Mouse (Mus musculus): Measurements from ENCODE around the gene Srsf6. TPM values are rescaled to one million over a fixed set of nuclear protein-coding genes. Genes with fewer than 3 reads are reported as not detected.
"Not testable (repeated sequence)": the region's sequence is repeated elsewhere in the genome, so short reads cannot be mapped to it uniquely, and the experiment has no call there.

Gene Srsf6
- total RNA-seq (2021), result 181 and 186 TPM in 2 replicates
- long read RNA-seq, experiment 1, transcript Srsf6-203 (6 exons, 3,527 nt), result major isoform, 162 of 180 reads
- long read RNA-seq, experiment 1, partial matches to known transcripts, result 12 of 180 reads
- long read RNA-seq, experiment 1, other reads (novel, unspliced or antisense), result 4 of 180 reads
- long read RNA-seq, experiment 2, transcript Srsf6-203 (6 exons, 3,527 nt), result major isoform, 107 of 121 reads
- long read RNA-seq, experiment 2, partial matches to known transcripts, result 10 of 121 reads
- long read RNA-seq, experiment 2, other reads (novel, unspliced or antisense), result 1 of 121 reads

DNA sequence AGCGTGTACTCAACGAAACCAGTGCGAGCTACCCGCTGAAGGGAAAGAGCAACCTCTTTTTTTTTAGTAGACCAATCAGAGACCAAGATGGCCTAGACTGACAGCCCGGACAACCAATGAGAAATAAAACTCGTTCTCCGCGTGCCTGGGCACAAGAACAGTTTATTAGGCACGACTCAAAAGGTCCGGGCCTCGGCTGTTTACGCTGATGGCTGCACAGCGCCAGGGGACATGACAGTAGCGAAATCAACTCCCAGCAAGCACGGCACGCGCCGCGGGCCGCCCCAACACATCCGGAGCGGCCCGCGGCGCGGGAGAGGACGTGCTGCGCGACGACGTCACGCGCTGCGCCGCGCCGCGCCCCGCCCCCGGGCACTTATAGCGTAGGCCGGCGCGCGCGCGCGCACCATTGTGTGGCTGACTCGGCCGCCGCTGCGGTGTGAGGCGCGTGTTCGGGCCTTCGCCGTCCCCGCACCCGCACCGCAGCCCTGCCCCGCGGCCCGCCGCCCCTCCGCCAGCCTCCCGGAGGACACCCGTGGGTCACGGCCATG is at the start of gene Srsf6:
Srsf6 (plus strand) TSS at position 406 of the 551 bp plus-strand sequence.
- DNase-seq, result peak; percentile 94

DNA sequence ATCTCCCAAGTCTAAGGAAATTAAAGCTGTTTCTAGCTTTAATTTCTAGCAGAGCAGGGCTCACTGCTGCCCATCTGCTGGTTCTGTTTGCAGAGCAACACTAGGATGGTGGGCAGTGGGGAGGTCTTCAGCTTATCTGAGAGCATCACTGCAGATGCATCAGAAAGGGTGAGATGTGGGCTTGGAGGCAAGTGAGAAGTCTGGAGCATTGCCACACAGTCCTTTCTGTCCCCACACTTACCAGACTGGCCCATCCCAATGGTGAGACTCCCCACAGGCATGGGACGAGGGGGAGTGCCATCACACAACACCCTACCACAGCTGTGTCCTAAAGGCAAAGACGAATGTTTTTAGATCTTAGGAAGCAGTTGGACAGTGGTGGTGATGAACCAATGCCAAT is 47.2 kb upstream of the Srsf6 start:
- DNase-seq, result no peak

DNA sequence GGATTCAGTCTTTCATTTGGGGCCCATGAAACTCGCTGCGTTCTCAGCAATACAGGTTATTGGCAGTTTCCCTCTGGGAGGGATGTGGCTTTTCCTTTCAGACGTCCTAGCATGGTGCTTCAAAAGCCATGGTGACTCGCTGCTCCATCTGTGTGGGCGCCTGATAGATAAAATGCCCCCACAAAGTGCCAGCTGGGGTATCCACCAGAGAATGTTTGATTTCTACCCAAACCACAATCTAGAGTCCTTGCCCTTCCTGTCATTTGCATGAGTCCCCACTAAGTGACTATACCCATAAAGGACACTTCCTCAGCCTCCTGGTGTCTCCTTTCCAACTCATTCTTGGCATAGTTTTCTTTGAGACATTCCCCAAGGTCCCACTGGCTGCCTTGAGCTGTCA is 44.2 kb upstream of the Srsf6 start:
- DNase-seq, result no peak

DNA sequence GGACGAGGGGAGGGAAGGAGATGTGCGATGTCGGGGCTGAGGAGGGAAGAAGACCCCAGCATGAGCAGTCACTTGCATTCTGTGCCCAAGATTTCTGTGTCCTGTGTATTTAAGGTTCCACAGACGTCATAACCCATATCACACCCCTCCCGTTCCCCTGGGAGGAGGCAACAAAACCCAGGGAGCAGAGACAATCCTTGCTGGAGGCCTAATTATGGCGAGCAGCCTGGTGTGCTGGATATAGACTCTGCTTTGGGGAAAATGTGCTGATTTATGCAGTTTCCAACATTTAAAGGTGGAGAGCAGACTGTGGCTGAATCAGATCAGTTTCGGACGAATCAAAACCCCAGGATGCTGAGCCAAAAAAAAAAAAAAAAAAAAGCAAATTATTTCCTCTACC is 42.7 kb upstream of the Srsf6 start:
- DNase-seq, result no peak

DNA sequence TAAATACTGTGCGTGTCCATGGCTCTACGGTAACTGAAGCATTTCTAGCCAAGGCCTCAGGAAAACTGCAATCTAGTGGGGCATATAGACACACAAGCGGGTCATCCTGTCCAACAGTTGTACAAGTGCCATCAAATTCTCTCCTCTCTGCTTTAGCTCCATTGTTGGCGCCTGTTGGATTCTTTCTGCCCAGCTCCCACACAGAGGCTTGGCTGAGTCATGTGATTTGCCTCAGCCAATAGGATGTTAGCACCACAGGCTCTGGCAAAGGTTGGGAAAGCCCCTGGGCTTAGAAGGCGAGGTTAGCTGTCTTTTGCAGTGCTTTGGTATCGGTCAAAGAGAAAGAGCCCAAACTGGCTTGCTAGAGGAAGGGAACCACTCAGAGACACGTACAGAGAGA is 42.1 kb upstream of the Srsf6 start:
- DNase-seq, result no peak

DNA sequence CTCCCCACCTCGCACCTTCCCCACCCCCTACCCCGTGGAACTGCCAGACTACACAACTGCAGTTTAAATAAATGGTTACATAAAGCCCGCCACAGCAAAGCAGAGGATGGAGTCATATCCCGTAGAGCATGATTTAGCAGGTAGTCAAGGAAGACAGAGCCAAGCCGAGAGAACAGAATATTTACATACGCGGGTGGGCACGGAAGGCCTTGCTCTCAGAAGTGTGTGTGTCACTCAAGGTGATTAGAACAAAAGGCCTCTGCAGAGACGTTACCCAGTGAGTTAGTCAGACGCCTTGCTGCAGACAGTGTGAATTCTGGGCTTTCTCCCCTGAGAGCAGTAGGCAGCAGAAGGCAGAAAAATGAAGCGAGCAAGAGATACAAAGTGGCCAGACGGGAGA is 41.6 kb upstream of the Srsf6 start:
- DNase-seq, result no peak

DNA sequence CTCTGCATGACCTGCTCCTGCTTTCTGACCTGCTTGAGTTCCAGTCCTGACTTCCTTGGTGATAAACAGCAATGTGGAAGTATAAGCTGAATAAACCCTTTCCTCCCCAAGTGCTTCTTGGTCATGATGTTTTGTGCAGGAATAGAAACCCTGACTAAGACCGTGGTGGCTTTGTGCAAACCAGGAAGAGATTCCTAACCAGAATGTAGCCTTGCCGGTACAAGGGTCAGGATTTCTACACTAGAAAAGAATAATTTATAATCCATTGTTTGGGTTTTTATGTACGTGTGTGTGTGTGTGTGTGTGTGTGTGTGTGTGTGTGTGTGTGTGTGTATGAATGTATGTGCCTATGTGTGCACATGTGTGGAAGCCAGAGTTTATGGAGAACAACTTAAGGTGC is 38.3 kb upstream of the Srsf6 start:
- DNase-seq, result not testable (repeated sequence)

DNA sequence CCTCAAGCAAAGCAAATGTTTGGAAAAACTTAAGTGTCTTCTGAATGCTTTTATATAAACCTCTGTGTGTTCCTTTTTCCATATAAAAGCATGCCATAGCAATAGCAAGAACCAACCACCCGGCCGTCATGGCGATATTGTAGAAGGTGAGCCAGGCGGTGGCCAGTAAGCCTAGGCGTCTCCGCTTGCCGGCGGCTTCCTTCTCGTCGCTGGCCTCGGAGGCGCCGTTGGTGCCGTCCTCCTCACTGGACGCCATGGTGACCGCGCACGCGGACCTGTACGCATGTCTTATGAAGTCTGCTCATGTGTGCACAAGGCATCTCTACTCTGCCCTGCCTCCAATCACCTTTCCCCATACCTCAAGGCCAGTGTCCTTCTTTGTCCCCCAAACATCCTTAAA is 32.1 kb upstream of the Srsf6 start:
- not testable (repeated sequence) for DNase-seq

DNA sequence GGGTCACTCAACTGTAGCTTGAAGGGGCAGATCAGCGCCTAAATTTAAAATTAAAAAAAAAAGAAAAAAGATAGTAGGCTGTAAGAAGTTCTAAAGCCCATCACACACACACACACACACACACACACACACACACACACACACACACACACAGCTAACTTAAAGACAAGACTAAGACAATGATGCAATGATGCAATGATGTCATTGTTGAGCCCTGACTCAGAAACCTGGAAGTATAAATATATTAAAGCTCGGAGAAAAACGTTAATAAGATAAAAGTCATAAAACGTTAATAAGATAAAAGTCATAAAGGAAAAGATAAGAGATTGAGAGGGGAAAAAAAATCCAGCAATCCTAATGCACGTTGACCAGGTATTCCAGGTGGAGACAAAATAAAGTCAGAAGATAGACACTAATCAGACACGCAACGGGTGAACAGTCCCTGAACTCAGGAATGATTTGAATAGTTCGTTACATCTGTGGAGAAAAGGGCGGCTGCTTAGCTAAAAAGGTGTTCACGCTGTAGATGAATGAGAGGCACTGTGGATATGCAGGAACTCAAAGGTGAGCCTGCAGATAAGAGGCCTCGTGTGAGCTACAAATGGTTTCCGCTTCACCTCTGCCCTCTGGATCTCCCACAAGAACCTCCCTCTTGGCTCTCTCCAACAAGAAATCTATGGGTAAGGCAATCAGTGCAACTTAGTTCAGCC is 31.3 kb upstream of the Srsf6 start:
- no peak for DNase-seq

DNA sequence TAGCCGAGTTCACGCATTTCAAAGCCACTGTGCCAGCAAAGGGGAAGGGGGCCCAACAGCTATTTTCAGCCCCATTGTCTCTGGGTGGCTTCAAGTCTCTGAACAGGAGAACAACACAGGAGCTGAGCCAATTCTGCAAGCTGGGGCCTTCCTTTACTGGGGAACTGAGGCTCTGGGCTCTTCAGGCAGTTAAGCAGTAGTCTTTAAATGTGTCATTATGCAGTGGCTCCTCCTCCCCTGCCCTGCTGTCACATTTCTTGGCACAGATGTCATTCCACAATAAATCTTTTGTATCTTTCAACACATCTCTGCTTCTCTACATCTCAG is 30.8 kb upstream of the Srsf6 start:
- DNase-seq, result no peak

DNA sequence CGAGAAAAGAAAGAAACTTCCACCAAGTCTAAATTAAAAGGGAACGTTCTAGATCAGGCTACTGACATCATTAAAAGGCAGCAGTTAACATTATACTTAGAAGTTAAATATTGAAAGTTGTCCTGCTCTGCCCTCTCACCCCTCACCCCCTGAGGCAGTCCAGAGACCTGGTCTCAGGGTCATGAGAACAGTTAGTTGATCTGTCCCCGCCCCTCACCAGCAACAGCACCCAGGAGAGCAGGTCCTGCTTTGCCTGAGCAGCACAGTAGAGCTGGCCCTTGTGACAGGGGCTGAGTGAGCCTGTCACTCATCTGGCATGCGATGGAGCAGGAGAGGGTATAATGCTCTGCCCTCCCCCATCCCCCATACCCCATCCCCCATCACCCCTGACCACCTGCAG is 25.4 kb upstream of the Srsf6 start:
- DNase-seq, result no peak

DNA sequence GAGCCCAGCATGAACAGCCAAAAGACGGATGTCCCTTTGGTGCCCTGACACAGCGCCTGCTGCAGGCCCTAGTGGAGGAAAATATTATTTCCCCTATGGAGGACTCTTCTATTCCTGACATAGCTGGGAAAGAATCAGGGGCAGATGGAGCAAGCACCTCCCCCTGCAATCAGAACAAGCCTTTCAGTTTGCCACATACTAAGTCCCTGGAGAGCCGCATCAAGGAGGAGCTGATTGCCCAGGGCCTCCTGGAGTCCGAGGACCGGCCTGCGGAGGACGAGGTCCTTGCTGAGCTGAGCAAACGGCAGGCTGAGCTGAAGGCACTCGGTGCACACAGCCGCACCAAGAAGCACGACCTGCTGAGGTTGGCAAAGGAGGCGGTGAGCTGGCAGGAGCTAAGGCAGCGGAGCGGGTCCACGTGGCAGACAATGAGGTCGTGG is 23.3 kb upstream of the Srsf6 start:
- DNase-seq, result no peak

DNA sequence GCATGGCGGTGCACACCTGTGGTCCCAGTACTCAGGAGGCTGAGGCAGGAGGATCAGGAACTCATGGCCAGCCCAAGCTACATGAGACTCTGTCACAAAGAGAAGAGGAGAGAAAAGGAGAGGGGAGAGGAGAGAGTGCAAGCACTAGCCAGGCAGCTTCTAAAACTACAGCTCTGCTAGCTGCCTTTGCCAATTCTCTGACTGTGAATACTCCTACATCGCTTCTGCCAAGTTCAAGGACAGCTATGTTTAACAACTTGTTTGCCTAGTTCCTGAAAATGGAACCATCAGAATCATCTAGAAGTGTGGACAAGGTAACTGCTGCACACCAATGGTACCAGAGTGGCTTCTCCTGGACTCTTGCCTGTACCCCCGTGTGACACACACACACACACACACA is 17.3 kb upstream of the Srsf6 start:
- no peak for DNase-seq

DNA sequence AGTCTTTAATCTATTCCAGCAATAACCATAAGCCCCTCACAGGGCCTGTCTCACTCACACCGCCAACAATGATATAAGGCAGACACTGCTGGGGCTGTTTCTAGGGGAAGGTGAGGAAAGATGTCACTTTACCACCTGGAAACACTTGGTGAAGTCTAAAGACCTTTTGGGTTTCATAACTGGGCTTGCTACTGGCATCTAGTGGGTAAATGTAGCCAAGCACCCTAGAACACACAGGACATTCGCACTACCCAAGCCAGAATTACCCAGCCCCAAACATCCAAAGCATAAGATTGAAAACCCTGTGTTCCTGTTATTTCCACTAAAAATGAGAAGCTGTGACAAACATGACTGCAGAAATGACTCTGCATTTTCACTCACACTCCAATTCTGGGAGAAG is 16.8 kb upstream of the Srsf6 start:
- no peak for DNase-seq

DNA sequence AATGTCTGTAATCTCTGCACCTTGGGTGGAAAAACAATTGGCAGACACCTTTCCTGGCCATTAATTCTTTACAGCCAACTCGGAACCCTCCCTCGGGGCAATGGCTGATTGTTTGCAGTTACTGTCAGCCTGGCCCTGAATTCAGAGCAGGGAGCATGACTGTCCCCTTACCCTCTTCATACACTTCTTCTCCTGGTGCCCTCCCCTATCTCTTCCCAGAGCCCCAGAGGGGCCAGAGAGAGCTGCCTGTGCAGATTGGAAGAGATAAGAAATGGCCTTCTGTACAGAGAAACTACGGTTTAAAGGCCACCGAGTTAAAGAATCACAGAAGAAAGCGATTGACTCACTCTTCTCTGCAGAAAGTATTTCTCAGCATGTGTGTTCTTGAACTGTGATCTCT is 11.4 kb upstream of the Srsf6 start:
- DNase-seq, result no peak

DNA sequence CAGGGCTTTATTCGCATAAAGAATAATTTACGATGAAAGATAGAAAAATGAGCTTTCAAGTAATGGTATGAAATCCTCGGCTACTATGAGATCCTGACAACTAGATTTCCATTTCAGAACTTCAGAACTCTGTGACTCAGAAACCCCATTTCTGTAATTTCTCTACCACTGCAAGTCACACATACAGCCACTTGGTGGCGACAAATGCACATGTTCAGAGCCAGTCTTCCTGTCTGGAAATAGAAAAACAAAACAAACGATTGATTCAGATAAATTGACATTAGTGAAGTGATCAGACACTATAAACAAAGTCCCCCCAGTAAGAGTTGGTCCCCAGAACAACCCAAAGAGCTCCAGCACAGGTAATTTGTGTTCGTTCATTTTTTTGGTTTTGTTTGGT is 9.1 kb upstream of the Srsf6 start:
- DNase-seq, result peak; percentile 68

DNA sequence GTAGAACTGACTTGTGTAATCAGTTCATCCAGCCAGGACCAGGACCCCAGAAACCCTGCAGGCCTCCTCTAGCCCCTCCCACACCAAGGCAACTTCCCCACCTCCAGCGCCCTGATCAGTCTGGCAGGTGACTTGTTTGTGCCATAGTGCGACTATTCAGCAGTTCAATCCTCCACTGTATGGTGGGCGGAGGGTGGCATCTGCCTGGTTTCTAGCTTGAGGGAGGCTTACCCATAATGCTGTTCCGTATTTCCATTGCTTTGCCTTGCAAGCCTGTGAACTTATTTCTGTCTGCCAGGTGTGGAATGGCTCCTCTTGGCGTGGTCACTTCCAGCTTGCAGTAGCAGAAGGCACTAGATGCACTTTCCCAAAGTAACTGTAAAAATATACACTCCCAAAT is 8.5 kb upstream of the Srsf6 start:
- DNase-seq, result no peak

DNA sequence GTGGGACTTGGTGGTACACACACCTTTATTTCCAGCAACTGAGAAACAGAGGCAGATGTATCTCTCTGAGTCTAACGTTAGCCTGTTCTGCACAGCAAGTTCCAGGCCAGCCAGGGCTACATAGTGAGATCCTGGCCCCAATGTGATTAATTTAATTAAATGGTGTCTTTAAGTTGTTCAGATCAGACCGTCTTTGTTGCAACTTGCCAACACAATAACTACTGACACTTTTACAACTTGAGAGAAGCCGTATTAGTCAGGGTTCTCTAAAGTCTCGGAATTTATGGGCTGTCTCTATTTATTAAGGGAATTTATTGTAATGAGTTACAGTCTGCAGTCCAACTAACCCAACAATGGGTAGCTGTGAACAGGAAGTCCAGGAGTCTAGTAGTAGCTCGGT is 7.2 kb upstream of the Srsf6 start:
- no peak for DNase-seq

DNA sequence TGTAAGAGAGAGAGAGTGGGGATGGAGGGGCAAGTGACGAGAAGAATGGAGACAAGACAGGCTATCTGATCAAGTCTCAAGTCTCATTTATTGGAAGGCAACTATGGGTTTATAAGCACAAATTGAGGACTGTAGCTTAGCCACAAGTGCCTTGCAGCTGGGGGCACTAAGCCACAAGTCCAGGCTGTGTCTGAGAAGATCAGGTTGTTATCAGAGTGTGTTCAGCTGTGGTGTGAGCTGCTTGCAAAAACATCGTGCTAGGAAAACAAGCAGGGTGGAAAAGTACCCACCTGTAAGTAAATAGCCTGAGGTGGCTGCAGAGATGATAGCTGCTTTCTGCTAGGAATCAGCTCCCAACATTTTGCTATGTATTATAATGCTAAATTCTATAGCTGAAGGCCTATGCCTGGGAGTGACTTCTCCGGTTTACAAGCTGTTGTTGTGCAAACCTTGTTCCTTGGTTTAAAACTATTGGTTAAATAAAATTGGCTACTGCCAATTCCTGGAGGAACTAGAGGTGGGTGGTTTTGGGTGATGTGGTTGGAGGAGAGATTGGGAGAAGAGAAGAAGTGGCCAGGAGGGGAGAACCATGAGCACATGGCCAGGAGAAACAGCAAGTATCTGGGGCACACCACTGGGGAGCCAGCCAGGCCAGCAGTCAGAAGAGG is 3.3 kb upstream of the Srsf6 start:
- no peak for DNase-seq

DNA sequence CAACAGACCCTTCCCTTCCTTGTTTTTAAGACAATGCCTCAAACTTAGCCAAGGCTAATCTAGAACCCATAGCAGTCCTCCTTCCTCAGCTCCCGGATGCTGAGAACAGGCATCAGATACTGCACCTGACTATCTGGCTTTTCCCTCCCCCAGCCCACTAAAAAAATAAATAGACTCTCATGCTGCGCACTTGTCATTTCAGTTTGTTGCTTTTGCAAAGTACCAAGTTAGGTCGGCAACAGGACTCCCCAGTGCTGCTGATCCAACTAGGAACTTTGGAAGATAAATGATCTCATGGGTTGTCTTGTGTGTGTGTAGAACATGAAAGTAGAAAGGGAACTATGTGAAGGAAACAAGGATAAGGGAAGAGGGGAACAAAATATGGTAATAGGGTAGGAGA is 1.6 kb upstream of the Srsf6 start:
- DNase-seq, result no peak

DNA sequence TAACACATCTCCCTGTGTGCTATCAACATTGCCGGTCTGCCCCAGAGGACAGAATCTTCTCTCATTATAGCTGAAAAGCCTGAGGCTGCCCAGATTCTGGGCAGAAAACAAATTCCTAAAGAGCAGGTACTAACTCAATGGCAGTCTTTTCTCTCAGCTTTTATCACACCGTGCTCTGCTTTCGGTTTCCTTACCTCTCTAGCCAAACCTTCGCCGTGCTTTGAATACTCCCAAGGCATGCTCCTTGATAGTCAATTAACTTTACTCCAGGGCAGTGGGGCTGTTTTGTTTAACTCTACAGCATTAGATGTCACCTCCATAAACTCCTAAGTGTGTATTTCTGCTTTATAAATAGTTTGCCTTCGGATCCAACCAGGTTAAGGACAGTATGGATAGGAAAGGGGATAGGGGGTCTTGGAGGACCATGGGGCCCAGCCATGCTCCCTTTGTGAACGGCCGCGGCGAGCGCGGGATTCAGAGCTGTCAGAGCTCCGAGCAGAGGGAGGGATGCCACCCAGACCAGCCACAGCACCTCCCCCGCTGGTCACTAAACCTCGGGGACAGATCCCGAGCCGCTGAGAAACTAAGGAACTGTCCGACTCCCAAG is 709 bp upstream of the Srsf6 start:
- no peak for DNase-seq

DNA sequence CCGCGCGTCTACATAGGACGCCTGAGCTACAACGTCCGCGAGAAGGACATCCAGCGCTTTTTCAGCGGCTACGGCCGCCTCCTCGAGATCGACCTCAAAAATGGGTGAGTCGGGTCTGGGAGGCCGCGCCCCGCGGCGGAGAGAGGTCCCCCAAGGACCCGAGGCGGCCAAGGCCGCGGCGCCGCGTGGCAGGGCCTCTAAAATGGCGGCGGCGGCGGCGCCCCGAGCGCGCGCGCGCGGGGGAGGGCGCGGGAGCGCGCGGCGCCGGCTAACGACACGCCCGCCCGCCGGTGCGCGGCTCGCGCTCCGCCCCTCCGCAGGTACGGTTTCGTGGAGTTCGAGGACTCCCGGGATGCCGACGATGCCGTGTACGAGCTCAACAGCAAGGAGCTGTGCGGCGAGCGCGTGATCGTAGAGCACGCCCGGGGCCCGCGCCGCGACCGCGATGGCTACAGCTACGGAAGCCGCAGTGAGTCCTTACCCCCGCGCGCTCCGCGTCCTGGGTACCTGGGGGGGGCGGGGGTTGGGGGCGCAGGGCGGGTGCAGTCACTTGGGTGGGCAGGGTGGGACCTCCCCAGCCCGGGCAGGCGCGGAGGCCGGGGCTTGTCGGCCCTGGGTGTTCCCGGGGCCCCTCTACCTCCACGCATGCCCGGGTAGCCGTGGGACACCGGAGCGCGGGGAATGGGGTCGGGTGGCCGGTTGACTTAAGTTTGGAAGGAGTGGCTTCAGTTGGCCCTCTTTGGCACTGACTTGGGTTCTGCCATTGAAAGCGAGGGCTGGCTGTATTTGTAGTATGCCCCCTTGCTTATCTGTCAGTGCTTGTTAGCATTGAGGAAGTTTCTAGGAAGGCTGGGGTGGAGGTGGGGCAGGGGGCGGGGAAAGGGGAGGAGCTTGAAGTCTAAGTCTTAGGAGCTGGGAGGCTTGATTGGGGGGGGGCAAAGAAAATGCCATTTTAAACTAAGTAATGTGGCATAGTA is 634 bp downstream of the Srsf6 start:
- peak; percentile 82 for DNase-seq
